Mouse (Mus musculus) heart, adult 2 months (tissue): Measurements from ENCODE around the gene Gm21746. TPM values are rescaled to one million over a fixed set of nuclear protein-coding genes. Genes with fewer than 3 reads are reported as not detected.
"Not testable (repeated sequence)": the region's sequence is repeated elsewhere in the genome, so short reads cannot be mapped to it uniquely, and the experiment has no call there.

ENCODE experiments used
- DNase-seq, 2 experiments: peaks; one replicate each; pipeline ENCODE4 v3.0.0; 2021
- H3K27ac ChIP-seq: fragments of 200-600 bp; 2 replicates; pipeline ENCODE4 v1.8.1; 2022
- H3K27me3 ChIP-seq: fragments of 200-500 bp; 2 replicates; pipeline ENCODE4 v1.6.1; 2012; ENCODE audit warnings: mild to moderate bottlenecking, low read length, inconsistent platforms, mixed read lengths; ENCODE audit not compliant: control insufficient read depth, insufficient read depth
- H3K36me3 ChIP-seq: fragments of 200-500 bp; 2 replicates; pipeline ENCODE4 v1.6.1; 2012; ENCODE audit warnings: low read length, inconsistent platforms; ENCODE audit not compliant: control insufficient read depth, insufficient read depth
- H3K4me1 ChIP-seq: fragments of 200-500 bp; 2 replicates; pipeline ENCODE4 v1.6.1; 2011; ENCODE audit warnings: low read length; ENCODE audit not compliant: control insufficient read depth, insufficient read depth
- H3K4me3 ChIP-seq: fragments of 200-600 bp; 2 replicates; pipeline ENCODE4 v1.8.1; 2022
- H3K79me2 ChIP-seq: fragments of 200-500 bp; replicated peaks from 2 replicates; pipeline ENCODE4 v1.6.1; 2012; ENCODE audit warnings: mild to moderate bottlenecking, inconsistent platforms, low read length, moderate library complexity, mixed read lengths; ENCODE audit not compliant: control insufficient read depth, insufficient read depth
- H3K9ac ChIP-seq: fragments of 200-500 bp; 2 replicates; pipeline ENCODE4 v1.6.1; 2012; ENCODE audit warnings: low read depth, mild to moderate bottlenecking, control low read depth, inconsistent platforms, low read length, mixed read lengths
- WGBS: fragments of 180-500 bp; shearing (Covaris S2); methylation state at CpG from one replicate; pipeline ENCODE4 v1.1.7; 2018; 5-methylcytosine and 5-hydroxymethylcytosine counted together
- intact Hi-C: fragments of 180-260 bp; cut with DNase I; formaldehyde crosslinking; loops from one replicate; pipeline ENCODE4 v1.15.1; 2025
- long read RNA-seq: library from polyadenylated mRNA; stranded (forward); transcript quantifications from one replicate; pipeline ENCODE4 v2.0.0, GENCODE M21; 2021
- polyA plus RNA-seq: library from polyadenylated mRNA; depleted of rRNA; stranded (reverse); fragments of >200 nt; gene quantifications from 2 replicates; pipeline ENCODE4 v1.2.3, GENCODE M21; 2012; rRNA removed
- total RNA-seq, 2 experiments: library from RNA; stranded (reverse); gene quantifications; 2 replicates each; pipeline ENCODE4 v1.2.3; 2021

Gm21746 gene
- total RNA-seq (not detected), polyA plus RNA-seq (not detected in 2 replicates)
- long read RNA-seq: 0 reads

DNA sequence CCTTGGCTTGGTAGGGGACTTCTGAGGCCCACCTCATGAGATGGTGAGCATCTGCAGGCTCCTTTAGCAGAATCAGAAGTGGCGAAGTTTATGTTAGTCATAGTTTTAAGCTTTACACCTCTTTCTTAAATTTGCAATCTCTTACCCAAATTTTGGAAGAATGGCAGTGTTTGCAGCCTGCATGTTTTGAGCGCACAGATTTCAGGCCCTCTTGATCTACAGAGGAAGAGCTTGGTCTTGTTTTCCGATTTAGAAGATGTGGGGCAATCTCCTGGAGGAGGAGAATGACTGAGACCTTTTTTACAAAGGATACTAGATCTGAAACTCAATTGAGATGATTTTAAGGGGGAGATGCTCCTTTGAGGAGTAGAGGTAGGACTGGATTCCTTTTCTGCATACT, at the start of gene Gm21746:
TSS of gene Gm21746 (minus strand) at position 101 of the 400 bp plus-strand sequence.
- H3K27me3 ChIP-seq, H3K27ac ChIP-seq, DNase-seq, intact Hi-C loops, H3K79me2 ChIP-seq, H3K4me1 ChIP-seq, H3K4me3 ChIP-seq, H3K36me3 ChIP-seq, H3K9ac ChIP-seq: not testable (repeated sequence)
- WGBS: 46% methylated on average over 2 of the region's 3 CpGs

DNA sequence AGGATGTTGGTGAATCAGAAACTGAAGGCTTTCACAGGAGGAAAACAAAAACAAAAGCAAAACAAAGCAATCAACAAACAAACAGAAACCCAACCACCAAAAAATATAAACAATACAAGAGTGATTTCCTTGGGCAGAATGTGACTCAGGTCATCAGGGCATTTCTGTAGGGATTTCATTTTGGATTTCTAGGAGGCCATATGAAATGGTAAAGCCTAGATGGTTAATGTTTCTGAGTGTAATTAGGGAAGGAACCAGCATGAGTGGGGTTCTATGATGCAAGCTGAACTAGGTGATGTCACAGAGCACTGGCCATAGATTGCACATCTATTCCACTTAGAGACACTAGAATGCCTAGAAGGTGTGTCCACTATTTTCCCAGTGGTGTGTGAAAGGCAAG, 29.0 kb upstream of the Gm21746 start, which contains the start of gene Gm20873:
TSS of gene Gm20873 (plus strand) at position 301 of the 400 bp plus-strand sequence.
- intact Hi-C loops, H3K36me3 ChIP-seq, DNase-seq, H3K79me2 ChIP-seq, H3K27ac ChIP-seq, H3K4me3 ChIP-seq, H3K4me1 ChIP-seq, H3K9ac ChIP-seq, H3K27me3 ChIP-seq: not testable (repeated sequence)

Other genes starting within 250 kb of the Gm21746 start
- gene Gm20873, start 29.1 kb upstream of the Gm21746 start, total RNA-seq: not detected
- gene Gm20873, start 29.1 kb upstream of the Gm21746 start, polyA plus RNA-seq: not detected in 2 replicates